Mouse (Mus musculus): ENCODE data around the gene Gas2l1.

The Gas2l1 gene

GRCm38 (mm10) chr11:5064282-5065055, 658 bp downstream of the Gas2l1 start:
- peak; percentile 18; the same call in 1 of the 2 replicates for ATAC-seq (ENCODE audit: low TSS enrichment)

- no peak for ATAC-seq (ENCODE audit: low TSS enrichment)
Observed at GRCm38 (mm10) chr11:5063561-5064281, 1.4 kb downstream of the Gas2l1 start.

GRCm38 (mm10) chr11:5062860-5063505, 2.1 kb downstream of the Gas2l1 start:
- no peak for ATAC-seq (ENCODE audit: low TSS enrichment)

GRCm38 (mm10) chr11:5062326-5062725, 2.8 kb downstream of the Gas2l1 start:
- no peak for ATAC-seq (ENCODE audit: low TSS enrichment)

- ATAC-seq (ENCODE audit: low TSS enrichment): peak; percentile 21
Observed at GRCm38 (mm10) chr11:5061413-5062139, 3.6 kb downstream of the Gas2l1 start.

- ATAC-seq (ENCODE audit: low TSS enrichment): no peak
Observed at GRCm38 (mm10) chr11:5060756-5061412, 4.2 kb downstream of the Gas2l1 start.

- no peak for ATAC-seq (ENCODE audit: low TSS enrichment)
Observed at GRCm38 (mm10) chr11:5059704-5060156, 5.4 kb downstream of the Gas2l1 start.

- no peak for ATAC-seq (ENCODE audit: low TSS enrichment)
Observed at GRCm38 (mm10) chr11:5059230-5059629, 5.9 kb downstream of the Gas2l1 start.

- ATAC-seq (ENCODE audit: low TSS enrichment): no peak
Observed at GRCm38 (mm10) chr11:5058783-5059182, 6.3 kb downstream of the Gas2l1 start.

- 0 out of 2 replicates have a peak, but pooled peaks have one; percentile 3 for ATAC-seq (ENCODE audit: low TSS enrichment)
Observed at GRCm38 (mm10) chr11:5057856-5058641, 7.1 kb downstream of the Gas2l1 start, which contains the start of gene Rasl10a. TSS of gene Rasl10a (plus strand) at chr11:5058128.

GRCm38 (mm10) chr11:5057541-5057855, 7.6 kb downstream of the Gas2l1 start:
- no peak for ATAC-seq (ENCODE audit: low TSS enrichment)

GRCm38 (mm10) chr11:5057064-5057463, 8.1 kb downstream of the Gas2l1 start:
- ATAC-seq (ENCODE audit: low TSS enrichment): no peak

- ATAC-seq (ENCODE audit: low TSS enrichment): no peak
Observed at GRCm38 (mm10) chr11:5055945-5056938, 8.9 kb downstream of the Gas2l1 start.

- no peak for ATAC-seq (ENCODE audit: low TSS enrichment)
Observed at GRCm38 (mm10) chr11:5054874-5055273, 10.3 kb downstream of the Gas2l1 start.

- no peak for ATAC-seq (ENCODE audit: low TSS enrichment)
Observed at GRCm38 (mm10) chr11:5054151-5054550, 11.0 kb downstream of the Gas2l1 start.

GRCm38 (mm10) chr11:5052200-5052854, 12.8 kb downstream of the Gas2l1 start:
- peak; percentile 88 for ATAC-seq (ENCODE audit: low TSS enrichment)

- ATAC-seq (ENCODE audit: low TSS enrichment): peak; percentile 19; the same call in 1 of the 2 replicates
Observed at GRCm38 (mm10) chr11:5051629-5052028, 13.5 kb downstream of the Gas2l1 start.

GRCm38 (mm10) chr11:5046321-5046926, 18.7 kb downstream of the Gas2l1 start:
- peak; percentile 76 for ATAC-seq (ENCODE audit: low TSS enrichment)
